Mouse (Mus musculus) E14TG2a.4 (cell line): ENCODE data around the gene Ahnak2.
A peak's percentile ranks its signal among the peaks of the same experiment; 100 is the strongest.

Experiments used
- H3K27me3 ChIP-seq: 2 replicates; pipeline ENCODE4 v1.6.1; 2014; ENCODE audit warnings: low read length, control low read depth; ENCODE audit not compliant: insufficient read depth
- H3K36me3 ChIP-seq: 2 replicates; pipeline ENCODE4 v1.6.1; 2014; ENCODE audit warnings: low read length, control low read depth; ENCODE audit not compliant: insufficient read depth
- H3K4me1 ChIP-seq: replicated peaks from 2 replicates; pipeline ENCODE4 v1.6.1; 2014; ENCODE audit warnings: low read depth, low read length, control low read depth
- H3K4me3 ChIP-seq: replicated peaks from 2 replicates; pipeline ENCODE4 v1.5.1; 2014; ENCODE audit warnings: mild to moderate bottlenecking, low read length
- H3K9me3 ChIP-seq: 2 replicates; pipeline ENCODE4 v1.6.1; 2014; ENCODE audit warnings: low read length, control low read depth
- CTCF ChIP-seq: conservative IDR thresholded peaks from 2 replicates; pipeline ENCODE4 v1.5.1; 2014; ENCODE audit warnings: low read length
- NANOG ChIP-seq: IDR thresholded peaks from 2 replicates; pipeline ENCODE4 v1.6.1; 2014; ENCODE audit warnings: borderline replicate concordance, low read length, mixed read lengths
- POU5F1 ChIP-seq: IDR thresholded peaks from 2 replicates; pipeline ENCODE4 v1.6.1; 2014; ENCODE audit warnings: low read length, borderline replicate concordance

Gene Ahnak2

GRCm38 (mm10) chr12:112840209-112841086 lies 38.0 kb upstream of the Ahnak2 start:
- Histone ChIP-seq H3K4me3 (no peak overlapping the region), H3K9me3 (peaks cover 6% of the 10 kb centered on the region), H3K27me3 (no peaks in the 10 kb centered on the region), H3K4me1 (peaks cover 7% of the 10 kb centered on the region; the same call in 1 of the 2 replicates), H3K36me3 (no peaks in the 10 kb centered on the region)
- no peak for TF ChIP-seq CTCF
- TF ChIP-seq POU5F1: no peak
- no peak for TF ChIP-seq NANOG

- peaks cover 6% of the 10 kb centered on the region for H3K9me3 ChIP-seq
- H3K27me3 ChIP-seq: no peaks in the 10 kb centered on the region
- H3K36me3 ChIP-seq: peaks cover 13% of the 10 kb centered on the region
- no peak for TF ChIP-seq CTCF
- no peak for TF ChIP-seq POU5F1
- TF ChIP-seq NANOG: no peak
- H3K4me1 ChIP-seq: peaks cover 32% of the 10 kb centered on the region
- H3K4me3 ChIP-seq: no peak overlapping the region
These were observed 32.6 kb upstream of the Ahnak2 start for GRCm38 (mm10) chr12:112835046-112835445.

GRCm38 (mm10) chr12:112833527-112833926 lies 31.1 kb upstream of the Ahnak2 start:
- Histone ChIP-seq H3K27me3 (no peaks in the 10 kb centered on the region), H3K9me3 (no peaks in the 10 kb centered on the region), H3K4me3 (no peak overlapping the region), H3K4me1 (peaks cover 35% of the 10 kb centered on the region), H3K36me3 (peaks cover 13% of the 10 kb centered on the region)
- TF ChIP-seq POU5F1: no peak
- TF ChIP-seq CTCF: no peak
- TF ChIP-seq NANOG: no peak

GRCm38 (mm10) chr12:112832411-112832810 lies 30.0 kb upstream of the Ahnak2 start:
- TF ChIP-seq POU5F1 (no peak), NANOG (no peak), CTCF (no peak)
- peak overlapping the region; percentile 41; the same call in 1 of the 2 replicates for H3K4me3 ChIP-seq
- no peaks in the 10 kb centered on the region for H3K9me3 ChIP-seq
- H3K4me1 ChIP-seq: peaks cover 41% of the 10 kb centered on the region
- H3K36me3 ChIP-seq: peaks cover 23% of the 10 kb centered on the region
- no peaks in the 10 kb centered on the region for H3K27me3 ChIP-seq

GRCm38 (mm10) chr12:112830570-112830969 lies 28.1 kb upstream of the Ahnak2 start:
- H3K4me3 ChIP-seq: peak overlapping the region; percentile 88
- H3K27me3 ChIP-seq: no peaks in the 10 kb centered on the region
- H3K4me1 ChIP-seq: peaks cover 59% of the 10 kb centered on the region
- TF ChIP-seq POU5F1: no peak
- TF ChIP-seq CTCF: no peak
- no peak for TF ChIP-seq NANOG
- H3K9me3 ChIP-seq: no peaks in the 10 kb centered on the region
- H3K36me3 ChIP-seq: peaks cover 42% of the 10 kb centered on the region

- H3K4me1 ChIP-seq: peaks cover 63% of the 10 kb centered on the region
- TF ChIP-seq POU5F1 (no peak), CTCF (no peak), NANOG (no peak)
- H3K4me3 ChIP-seq: peak overlapping the region; percentile 88
These were observed 27.7 kb upstream of the Ahnak2 start for GRCm38 (mm10) chr12:112830141-112830540.

GRCm38 (mm10) chr12:112829244-112829864 lies 26.9 kb upstream of the Ahnak2 start, which contains the start of gene Cdca4:
Cdca4 (minus strand) TSS chr12:112829423.
- no peaks in the 10 kb centered on the region for H3K9me3 ChIP-seq
- no peaks in the 10 kb centered on the region for H3K27me3 ChIP-seq
- H3K4me1 ChIP-seq: peaks cover 71% of the 10 kb centered on the region
- peak within 1 kb of the TSS; percentile 97 for H3K4me3 ChIP-seq
- H3K36me3 ChIP-seq: peaks cover 53% of the 10 kb centered on the region
- TF ChIP-seq POU5F1 (no peak), NANOG (no peak), CTCF (no peak)

More at GRCm38 (mm10) chr12:112830141-112830540, 27.7 kb upstream of the Ahnak2 start:
- Histone ChIP-seq H3K9me3 (no peaks in the 10 kb centered on the region), H3K36me3 (peaks cover 45% of the 10 kb centered on the region), H3K27me3 (no peaks in the 10 kb centered on the region)

GRCm38 (mm10) chr12:112828501-112829243 lies 26.2 kb upstream of the Ahnak2 start:
- peak overlapping the region; percentile 97 for H3K4me3 ChIP-seq
- H3K4me1 ChIP-seq: peaks cover 78% of the 10 kb centered on the region
- H3K36me3 ChIP-seq: peaks cover 60% of the 10 kb centered on the region
- no peak for TF ChIP-seq POU5F1
- TF ChIP-seq CTCF: no peak
- TF ChIP-seq NANOG: no peak
- H3K9me3 ChIP-seq: no peaks in the 10 kb centered on the region
- no peaks in the 10 kb centered on the region for H3K27me3 ChIP-seq
